13 mouse cellular contexts compared by ENCODE assay signal in the genomic region with DNA sequence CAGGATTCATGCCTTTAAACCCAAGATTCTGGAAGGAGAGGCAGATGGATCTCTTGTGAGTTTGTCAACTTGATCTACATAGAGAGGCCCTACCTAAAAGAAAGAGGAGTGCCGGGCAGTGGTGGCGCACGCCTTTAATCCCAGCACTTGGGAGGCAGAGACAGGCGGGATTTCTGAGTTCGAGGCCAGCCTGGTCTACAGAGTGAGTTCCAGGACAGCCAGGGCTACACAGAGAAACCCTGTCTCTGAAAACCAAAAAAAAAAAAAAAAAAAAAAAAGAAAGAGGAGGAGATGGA. TPM values are rescaled to one million over a fixed set of nuclear protein-coding genes. Genes with fewer than 3 reads are reported as not detected.
A peak's percentile ranks its signal among the peaks of the same experiment; 100 is the strongest.
DNase-seq lines count a peak whose midpoint lies in the region; ATAC-seq and TF ChIP-seq lines count a peak whose summit lies in the region.
"Not testable (repeated sequence)": the region's sequence is repeated elsewhere in the genome, so short reads cannot be mapped to it uniquely, and the experiment has no call there.
"Had no signal": no experiment of that assay in that cellular context is flagged by ENCODE, and none has a peak within 500 bp of the region (broad histone marks: within the 10 kb centered on the region; RNA-seq: fewer than 3 reads in every experiment).

No protein-coding gene starts in this region.

- peak overlapping the region; percentile 92 for H3K9ac ChIP-seq in MEL (ENCODE audit: control insufficient read depth, low read depth, low read length, poor library complexity, severe bottlenecking)
- not testable (repeated sequence) for H3K9ac ChIP-seq in embryonic facial prominence, embryonic 15.5 days; kidney, embryonic 15.5 days; midbrain, embryonic 14.5 days (replicated peaks; ENCODE audit: low read length); stomach, embryonic 16.5 days (ENCODE audit: low read length)
- H3K9ac ChIP-seq in hindbrain, embryonic 12.5 days, result 0 out of 2 replicates have a peak overlapping the region, but pooled peaks have one; percentile 97
- H3K9ac ChIP-seq in liver, embryonic 13.5 days, result peak overlapping the region; percentile 100; the same call in 1 of the 2 replicates

- H3K79me2 ChIP-seq in MEL (ENCODE audit: control insufficient read depth, insufficient read depth, low read length, poor library complexity), result peaks cover 35% of the 10 kb centered on the region

- not testable (repeated sequence) for H3K27me3 ChIP-seq in MEL (ENCODE audit: control insufficient read depth in 1 of 2, insufficient read depth in 2 of 2, low read length in 2 of 2); embryonic facial prominence, embryonic 15.5 days; hindbrain, embryonic 12.5 days; liver, embryonic 13.5 days; midbrain, embryonic 14.5 days (ENCODE audit: control insufficient read depth, insufficient read depth, low read length); stomach, embryonic 16.5 days (ENCODE audit: control insufficient read depth, insufficient read depth, low read length)
- H3K27me3 ChIP-seq in kidney, embryonic 15.5 days, result peaks cover 19% of the 10 kb centered on the region; the same call in 1 of the 2 replicates

- TF ChIP-seq RAD21 in MEL (IDR thresholded peaks at IDR 0.05; ENCODE audit: low read depth, low read length), result not testable (repeated sequence)

- peak overlapping the region; percentile 66; the same call in 1 of the 2 replicates for H3K4me2 ChIP-seq in embryonic facial prominence, embryonic 15.5 days (replicated peaks)
- H3K4me2 ChIP-seq in hindbrain, embryonic 12.5 days (replicated peaks), result peak overlapping the region; percentile 80; the same call in 1 of the 2 replicates
- H3K4me2 ChIP-seq in kidney, embryonic 15.5 days, result peak overlapping the region; percentile 75
- peak overlapping the region; percentile 76 for H3K4me2 ChIP-seq in liver, embryonic 13.5 days
- peak overlapping the region; percentile 68 for H3K4me2 ChIP-seq in midbrain, embryonic 14.5 days (ENCODE audit: low read length)
- peak overlapping the region; percentile 65; the same call in 1 of the 2 replicates for H3K4me2 ChIP-seq in stomach, embryonic 16.5 days (ENCODE audit: low read depth, low read length)

- peak overlapping the region; percentile 87 for H3K27ac ChIP-seq in MEL (ENCODE audit: control insufficient read depth, low read depth, low read length)
- H3K27ac ChIP-seq in embryonic facial prominence, embryonic 15.5 days (replicated peaks); hindbrain, embryonic 12.5 days; kidney, embryonic 15.5 days; midbrain, embryonic 14.5 days (replicated peaks; ENCODE audit: low read depth, low read length); stomach, embryonic 16.5 days (ENCODE audit: low read length): not testable (repeated sequence)
- peak overlapping the region; percentile 96 for H3K27ac ChIP-seq in liver, embryonic 13.5 days

- TF ChIP-seq EP300 in MEL (IDR thresholded peaks at IDR 0.05; ENCODE audit: low read depth in 1 of 2, low read length in 2 of 2), result not testable (repeated sequence)

- not testable (repeated sequence) for DNase-seq in MEL (ENCODE audit: low read depth, low spot score); liver, embryonic 13.5 days; midbrain, embryonic 14.5 days
- DNase-seq in heart, adult 11 months, result peak; percentile 86

- H3K4me3 ChIP-seq in MEL (ENCODE audit: control insufficient read depth in 1 of 2, insufficient read depth in 1 of 2, low read depth in 2 of 2, low read length in 2 of 2), result peak overlapping the region; percentile 56 to 75
- peak overlapping the region; percentile 90; the same call in 1 of the 2 replicates for H3K4me3 ChIP-seq in embryonic facial prominence, embryonic 15.5 days (replicated peaks)
- not testable (repeated sequence) for H3K4me3 ChIP-seq in hindbrain, embryonic 12.5 days; midbrain, embryonic 14.5 days (replicated peaks; ENCODE audit: low read depth, low read length); stomach, embryonic 16.5 days (replicated peaks; ENCODE audit: low read length)
- peak overlapping the region; percentile 96; the same call in 1 of the 2 replicates for H3K4me3 ChIP-seq in kidney, embryonic 15.5 days (replicated peaks)
- H3K4me3 ChIP-seq in liver, embryonic 13.5 days (replicated peaks), result peak overlapping the region; percentile 99

- not testable (repeated sequence) for ATAC-seq in embryonic facial prominence, embryonic 15.5 days (ENCODE audit: insufficient number of reproducible peaks, low FRiP score, low TSS enrichment, low read depth); hindbrain, embryonic 12.5 days (ENCODE audit: low FRiP score); kidney, embryonic 15.5 days (replicated peaks; ENCODE audit: low FRiP score); liver, embryonic 13.5 days (ENCODE audit: low read depth); midbrain, embryonic 14.5 days (ENCODE audit: low FRiP score, low TSS enrichment); stomach, embryonic 16.5 days (ENCODE audit: insufficient read depth, low FRiP score)

- peaks cover 13 to 18% of the 10 kb centered on the region in 2 experiments for H3K4me1 ChIP-seq in MEL (ENCODE audit: control insufficient read depth in 1 of 2, insufficient read depth in 2 of 2, low read length in 2 of 2)
- peaks cover 22% of the 10 kb centered on the region for H3K4me1 ChIP-seq in embryonic facial prominence, embryonic 15.5 days
- H3K4me1 ChIP-seq in hindbrain, embryonic 12.5 days, result peaks cover 18% of the 10 kb centered on the region
- H3K4me1 ChIP-seq in kidney, embryonic 15.5 days, result peaks cover 26% of the 10 kb centered on the region
- H3K4me1 ChIP-seq in liver, embryonic 13.5 days (replicated peaks), result peaks cover 75% of the 10 kb centered on the region
- H3K4me1 ChIP-seq in midbrain, embryonic 14.5 days (ENCODE audit: control insufficient read depth, insufficient read depth, low read length), result peaks cover 15% of the 10 kb centered on the region
- H3K4me1 ChIP-seq in stomach, embryonic 16.5 days (ENCODE audit: control insufficient read depth, insufficient read depth, low read length), result peaks cover 13% of the 10 kb centered on the region

- not testable (repeated sequence) for H3K9me3 ChIP-seq in MEL (replicated peaks; ENCODE audit: insufficient read depth, low read length); embryonic facial prominence, embryonic 15.5 days (replicated peaks); hindbrain, embryonic 12.5 days (replicated peaks); kidney, embryonic 15.5 days (replicated peaks); liver, embryonic 13.5 days (replicated peaks); midbrain, embryonic 14.5 days (ENCODE audit: control insufficient read depth, low read length); stomach, embryonic 16.5 days (replicated peaks; ENCODE audit: control insufficient read depth, low read length)

- not testable (repeated sequence) for TF ChIP-seq POLR2A in MEL (IDR thresholded peaks at IDR 0.05; ENCODE audit: control insufficient read depth in 1 of 2, insufficient read depth in 1 of 2, low read depth in 1 of 2, low read length in 2 of 2, poor library complexity in 1 of 2)

- 80% methylated on average over 5 of the region's 5 CpGs for WGBS in embryonic facial prominence, embryonic 15.5 days
- WGBS in hindbrain, embryonic 12.5 days, result 80% methylated on average over 5 of the region's 5 CpGs
- 83% methylated on average over 5 of the region's 5 CpGs for WGBS in kidney, embryonic 15.5 days
- WGBS in liver, embryonic 13.5 days (ENCODE audit: insufficient replicate concordance), result 53% methylated on average over 5 of the region's 5 CpGs
- WGBS in midbrain, embryonic 14.5 days, result 77% methylated on average over 5 of the region's 5 CpGs
- 86% methylated on average over 5 of the region's 5 CpGs for WGBS in stomach, embryonic 16.5 days

- H3K36me3 ChIP-seq in MEL (ENCODE audit: control insufficient read depth in 1 of 2, insufficient read depth in 2 of 2, low read length in 2 of 2), result peaks cover 0 to 31% of the 10 kb centered on the region in 2 experiments; a peak in 2 of 4 replicates
- not testable (repeated sequence) for H3K36me3 ChIP-seq in embryonic facial prominence, embryonic 15.5 days; hindbrain, embryonic 12.5 days; kidney, embryonic 15.5 days; liver, embryonic 13.5 days; midbrain, embryonic 14.5 days (ENCODE audit: control insufficient read depth, insufficient read depth, low read length); stomach, embryonic 16.5 days (ENCODE audit: control insufficient read depth, insufficient read depth, low read length)

- TF ChIP-seq CTCF in MEL (IDR thresholded peaks at IDR 0.05 in 2 of 3, conservative IDR thresholded peaks at IDR 0.05 in 1 of 3; ENCODE audit: control insufficient read depth in 1 of 3, insufficient read depth in 1 of 3, low read depth in 2 of 3, low read length in 3 of 3, poor library complexity in 1 of 3, severe bottlenecking in 1 of 3), result not testable (repeated sequence)

RNA-seq across cellular contexts. Expression of a gene that starts 0.7 kb away (rescaled TPM):
- 16.7 and 17.8 TPM in 2 replicates for total RNA-seq in MEL (2012; rRNA removed)
- polyA plus RNA-seq in MEL (2012; ENCODE audit: insufficient read depth in 1 of 2, insufficient read length in 2 of 2, low read depth in 1 of 2, low replicate concordance in 2 of 2, missing spikeins in 1 of 2), result 10 to 100 TPM in 1 of 2 experiments, not detected in 1; 28.7 TPM
- polyA plus RNA-seq in embryonic facial prominence, embryonic 15.5 days (2015; fragmentation: Nextera tagmentation; extraction: Ambion mirVana), result 12.4 TPM in 2 replicates
- 16.5 and 17.1 TPM in 2 replicates for polyA plus RNA-seq in hindbrain, embryonic 12.5 days (2016; fragmentation: Nextera tagmentation; extraction: Ambion mirVana)
- polyA plus RNA-seq in kidney, embryonic 15.5 days (2015; fragmentation: Nextera tagmentation; extraction: Ambion mirVana), result 10.6 and 11.0 TPM in 2 replicates
- polyA plus RNA-seq in liver, embryonic 13.5 days (2015; fragmentation: Nextera tagmentation; extraction: Ambion mirVana), result 12.8 and 14.2 TPM in 2 replicates
- polyA plus RNA-seq in midbrain, embryonic 14.5 days (2014; fragmentation: Nextera tagmentation; extraction: Ambion mirVana), result 18.9 and 22.1 TPM in 2 replicates
- 10.9 and 11.3 TPM in 2 replicates for polyA plus RNA-seq in stomach, embryonic 16.5 days (2015; fragmentation: Nextera tagmentation; extraction: Ambion mirVana)

RNA-seq across cellular contexts. Expression of a gene that starts 17.2 kb away (rescaled TPM):
- 9.8 and 11.2 TPM in 2 replicates for total RNA-seq in MEL (2012; rRNA removed)
- 10 to 100 TPM in 1 of 2 experiments, not detected in 1; 25.3 TPM for polyA plus RNA-seq in MEL (2012; ENCODE audit: insufficient read depth in 1 of 2, insufficient read length in 2 of 2, low read depth in 1 of 2, low replicate concordance in 2 of 2, missing spikeins in 1 of 2)
- polyA plus RNA-seq in embryonic facial prominence, embryonic 15.5 days (2015; fragmentation: Nextera tagmentation; extraction: Ambion mirVana), result 26.8 and 27.3 TPM in 2 replicates
- 22.1 and 24.0 TPM in 2 replicates for polyA plus RNA-seq in hindbrain, embryonic 12.5 days (2016; fragmentation: Nextera tagmentation; extraction: Ambion mirVana)
- polyA plus RNA-seq in kidney, embryonic 15.5 days (2015; fragmentation: Nextera tagmentation; extraction: Ambion mirVana), result 25.1 and 28.3 TPM in 2 replicates
- 30.3 and 33.0 TPM in 2 replicates for polyA plus RNA-seq in liver, embryonic 13.5 days (2015; fragmentation: Nextera tagmentation; extraction: Ambion mirVana)
- 23.0 and 29.2 TPM in 2 replicates for polyA plus RNA-seq in midbrain, embryonic 14.5 days (2014; fragmentation: Nextera tagmentation; extraction: Ambion mirVana)
- 17.6 and 20.0 TPM in 2 replicates for polyA plus RNA-seq in stomach, embryonic 16.5 days (2015; fragmentation: Nextera tagmentation; extraction: Ambion mirVana)

RNA-seq across cellular contexts. Expression of a gene that starts 17.3 kb away (rescaled TPM):
- total RNA-seq in MEL (2012; rRNA removed), result 14.2 and 15.1 TPM in 2 replicates
- polyA plus RNA-seq in MEL (2012; ENCODE audit: insufficient read depth in 1 of 2, insufficient read length in 2 of 2, low read depth in 1 of 2, low replicate concordance in 2 of 2, missing spikeins in 1 of 2), result 10 to 100 TPM in 1 of 2 experiments, not detected in 1; 20.2 TPM
- polyA plus RNA-seq in embryonic facial prominence, embryonic 15.5 days (2015; fragmentation: Nextera tagmentation; extraction: Ambion mirVana), result 22.2 and 23.4 TPM in 2 replicates
- 24.6 and 26.1 TPM in 2 replicates for polyA plus RNA-seq in hindbrain, embryonic 12.5 days (2016; fragmentation: Nextera tagmentation; extraction: Ambion mirVana)
- 18.9 and 19.6 TPM in 2 replicates for polyA plus RNA-seq in kidney, embryonic 15.5 days (2015; fragmentation: Nextera tagmentation; extraction: Ambion mirVana)
- 13.2 and 15.1 TPM in 2 replicates for polyA plus RNA-seq in liver, embryonic 13.5 days (2015; fragmentation: Nextera tagmentation; extraction: Ambion mirVana)
- 20.1 and 25.4 TPM in 2 replicates for polyA plus RNA-seq in midbrain, embryonic 14.5 days (2014; fragmentation: Nextera tagmentation; extraction: Ambion mirVana)
- polyA plus RNA-seq in stomach, embryonic 16.5 days (2015; fragmentation: Nextera tagmentation; extraction: Ambion mirVana), result 20.1 and 22.0 TPM in 2 replicates

RNA-seq across cellular contexts. Expression of a gene that starts 17.3 kb away (rescaled TPM):
- total RNA-seq in MEL (2012; rRNA removed), result 0.50 TPM in 1 of 2 replicates, not detected in the other
- under 1 TPM in 1 of 2 experiments, not detected in 1; 0.14 TPM for polyA plus RNA-seq in MEL (2012; ENCODE audit: insufficient read depth in 1 of 2, insufficient read length in 2 of 2, low read depth in 1 of 2, low replicate concordance in 2 of 2, missing spikeins in 1 of 2)
- 0.84 and 1.1 TPM in 2 replicates for polyA plus RNA-seq in embryonic facial prominence, embryonic 15.5 days (2015; fragmentation: Nextera tagmentation; extraction: Ambion mirVana)
- polyA plus RNA-seq in hindbrain, embryonic 12.5 days (2016; fragmentation: Nextera tagmentation; extraction: Ambion mirVana), result 0.23 and 0.42 TPM in 2 replicates
- polyA plus RNA-seq in kidney, embryonic 15.5 days (2015; fragmentation: Nextera tagmentation; extraction: Ambion mirVana), result 0.27 and 0.30 TPM in 2 replicates
- 0.42 and 0.67 TPM in 2 replicates for polyA plus RNA-seq in liver, embryonic 13.5 days (2015; fragmentation: Nextera tagmentation; extraction: Ambion mirVana)
- 0.18 TPM in 1 of 2 replicates, not detected in the other for polyA plus RNA-seq in midbrain, embryonic 14.5 days (2014; fragmentation: Nextera tagmentation; extraction: Ambion mirVana)
- polyA plus RNA-seq in stomach, embryonic 16.5 days (2015; fragmentation: Nextera tagmentation; extraction: Ambion mirVana), result 1.1 TPM in 1 of 2 replicates, not detected in the other
- total RNA-seq: common myeloid progenitor, adult 5-6 weeks; hematopoietic stem cell, adult 5-6 weeks; megakaryocyte-erythroid progenitor cell, adult 5-6 weeks had no signal
- polyA plus RNA-seq: C2C12; lung, adult 2 months had no signal

RNA-seq across cellular contexts. Expression of a gene that starts 40.3 kb away (rescaled TPM):
- total RNA-seq in MEL (2012; rRNA removed), result not detected in 2 replicates
- polyA plus RNA-seq in MEL (2012; ENCODE audit: insufficient read depth in 1 of 2, insufficient read length in 2 of 2, low read depth in 1 of 2, low replicate concordance in 2 of 2, missing spikeins in 1 of 2), result under 1 TPM in 1 of 2 experiments, not detected in 1; 0.11 TPM
- polyA plus RNA-seq in embryonic facial prominence, embryonic 15.5 days (2015; fragmentation: Nextera tagmentation; extraction: Ambion mirVana), result 0.18 TPM in 1 of 2 replicates, not detected in the other
- 0.52 TPM in 1 of 2 replicates, not detected in the other for polyA plus RNA-seq in hindbrain, embryonic 12.5 days (2016; fragmentation: Nextera tagmentation; extraction: Ambion mirVana)
- 0.14 and 0.17 TPM in 2 replicates for polyA plus RNA-seq in kidney, embryonic 15.5 days (2015; fragmentation: Nextera tagmentation; extraction: Ambion mirVana)
- 1.9 and 2.1 TPM in 2 replicates for polyA plus RNA-seq in liver, embryonic 13.5 days (2015; fragmentation: Nextera tagmentation; extraction: Ambion mirVana)
- 0.20 and 0.22 TPM in 2 replicates for polyA plus RNA-seq in midbrain, embryonic 14.5 days (2014; fragmentation: Nextera tagmentation; extraction: Ambion mirVana)
- polyA plus RNA-seq in stomach, embryonic 16.5 days (2015; fragmentation: Nextera tagmentation; extraction: Ambion mirVana), result 0.70 and 1.3 TPM in 2 replicates
- polyA plus RNA-seq: lung, adult 2 months had no signal
